Mouse (Mus musculus): ENCODE results near the gene Ppia.

DNA sequence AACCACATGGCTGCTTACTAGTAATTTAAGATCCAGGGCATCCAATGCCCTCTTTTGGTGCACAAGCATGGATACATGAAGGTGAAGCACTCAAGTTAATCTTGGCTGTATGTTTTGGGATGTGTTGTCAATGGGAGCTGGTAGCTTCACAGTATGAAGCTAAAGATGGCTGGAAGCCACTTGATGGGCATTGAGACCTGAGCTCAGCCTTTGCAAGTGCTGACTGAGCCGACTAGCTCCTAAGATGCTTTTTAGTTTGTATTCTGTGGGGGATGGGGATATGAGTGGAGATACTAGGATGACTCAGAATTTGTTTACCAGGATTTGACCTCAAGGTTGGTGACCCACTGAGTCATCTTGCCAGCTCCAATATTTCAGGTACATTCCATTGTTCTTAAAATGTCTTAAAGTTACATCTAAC lies 5.0 kb downstream of the Ppia start:
- TF ChIP-seq EP300 (IDR thresholded peaks at IDR 0.05; ENCODE audit: low read depth): no peak
- TF ChIP-seq CTCF (IDR thresholded peaks at IDR 0.05; ENCODE audit: low read depth): no peak

All from heart, postnatal 0 days (tissue).